Mouse (Mus musculus) megakaryocyte, adult 5-6 weeks (primary cell): Measurements from ENCODE around the gene Ush2a. TPM values are rescaled to one million over a fixed set of nuclear protein-coding genes. Genes with fewer than 3 reads are reported as not detected.

Experiments used
- ATAC-seq: 2 replicates; pipeline ENCODE4 v1.8.0; 2016; ENCODE audit warnings: mild to moderate bottlenecking, inconsistent platforms; ENCODE audit not compliant: poor library complexity, severe bottlenecking
- total RNA-seq, 2 experiments: library from RNA; stranded (forward) in 1 of 2; stranded (reverse) in 1 of 2; fragments of 153-499, 151-499 nt in 1 of 2; fragments of 221-1000, 200-1000 nt in 1 of 2; gene quantifications; 2 replicates each; pipeline versions ENCODE4 v1.2.3 to v1.2.4; 2015 to 2017

Ush2a gene
- total RNA-seq, 2 experiments from 2014 or later, result not detected

DNA sequence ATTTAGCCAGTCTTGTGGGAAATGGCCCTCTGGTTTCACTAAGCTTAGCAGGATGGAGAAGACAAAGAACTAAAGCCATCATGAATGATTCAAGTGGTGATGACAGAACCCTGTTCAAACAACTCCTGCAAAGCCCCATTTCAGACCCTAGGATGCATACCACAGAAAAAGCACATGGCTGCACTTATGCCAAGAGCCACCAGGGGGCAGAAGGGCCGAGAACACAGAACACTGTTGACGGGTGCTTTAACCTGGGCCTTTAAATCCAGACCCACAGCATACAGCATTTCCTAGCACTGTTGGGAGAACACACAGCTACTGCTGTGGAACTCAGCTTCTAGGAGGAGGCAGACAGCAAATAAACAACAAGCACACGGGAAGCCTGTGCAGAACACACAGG is 718.2 kb downstream of the Ush2a start:
- peak; percentile 90 for ATAC-seq

DNA sequence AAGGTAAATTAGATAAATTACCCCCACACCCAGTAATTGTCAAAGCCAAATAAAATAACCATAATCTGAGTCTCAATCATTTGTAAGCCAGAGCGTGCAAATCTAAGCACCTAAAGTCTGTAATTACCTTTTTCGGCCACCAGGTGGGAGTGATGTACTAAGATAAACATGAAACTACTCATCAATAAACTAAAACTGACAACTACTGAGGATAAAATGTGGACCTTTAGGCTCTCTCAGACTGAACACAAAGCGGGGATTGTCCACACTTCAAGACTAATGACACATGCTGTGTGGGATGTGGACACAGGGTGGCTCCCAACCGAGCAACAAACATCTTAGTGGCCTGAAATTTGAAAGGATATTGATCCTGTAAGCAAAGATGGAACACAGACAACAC is 731.4 kb downstream of the Ush2a start:
- peak; percentile 65 for ATAC-seq

DNA sequence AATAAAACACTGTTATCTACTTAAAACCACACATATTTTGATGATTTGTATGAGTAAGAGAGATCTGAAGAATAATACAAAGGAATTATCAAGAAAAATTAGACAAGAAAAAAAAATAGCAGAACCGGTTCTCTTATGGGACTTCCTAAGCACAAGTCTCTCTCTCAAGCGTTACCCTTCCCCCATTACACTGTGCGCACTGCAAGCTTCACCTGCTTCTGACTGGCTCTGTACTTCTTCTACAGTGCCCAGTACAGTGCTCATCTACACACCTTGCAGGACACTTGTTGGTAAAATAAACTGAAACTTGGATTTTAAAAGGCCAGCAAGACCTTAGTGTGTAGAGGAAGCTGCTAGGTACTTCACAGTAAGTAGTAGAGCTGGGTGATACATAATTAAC is 736.1 kb downstream of the Ush2a start:
- no peak for ATAC-seq

DNA sequence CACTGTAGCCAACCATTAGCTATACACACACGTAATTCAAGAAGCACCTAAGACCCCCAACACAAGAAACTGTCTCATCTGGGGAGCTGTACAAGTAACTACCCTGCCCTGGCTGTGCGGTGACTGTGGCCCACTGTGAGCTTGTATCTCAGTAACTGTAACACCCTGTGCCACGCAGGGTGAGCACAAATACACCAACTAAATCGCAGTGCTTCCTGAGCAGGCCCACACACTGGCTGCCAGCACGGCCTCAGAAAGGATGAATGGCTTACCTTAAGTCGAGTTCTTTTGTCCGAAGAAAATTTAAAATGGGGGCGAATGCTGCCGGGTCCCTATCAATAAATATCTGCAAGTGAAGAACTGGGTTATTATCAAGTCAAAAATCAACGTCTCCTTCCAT is 738.2 kb downstream of the Ush2a start:
- no peak for ATAC-seq

DNA sequence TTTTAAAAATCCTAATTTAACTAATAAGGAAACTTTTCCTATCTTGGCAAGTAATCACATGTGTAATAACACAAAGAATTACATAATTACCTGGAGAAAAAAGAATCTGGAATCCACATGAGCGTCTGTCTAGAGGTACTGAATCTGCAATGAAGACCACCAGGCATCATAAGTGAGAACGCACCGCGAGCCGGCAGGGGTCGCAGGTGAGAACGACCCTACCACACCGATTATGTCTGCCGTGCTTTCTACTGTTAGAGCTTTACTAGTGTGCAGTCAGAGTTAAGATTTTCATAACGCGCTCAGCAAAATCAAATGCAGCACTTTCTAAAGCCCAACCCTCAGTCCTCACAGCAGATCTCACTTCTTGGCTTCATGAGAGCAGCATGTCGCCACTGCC is 740.0 kb downstream of the Ush2a start:
- no peak for ATAC-seq

DNA sequence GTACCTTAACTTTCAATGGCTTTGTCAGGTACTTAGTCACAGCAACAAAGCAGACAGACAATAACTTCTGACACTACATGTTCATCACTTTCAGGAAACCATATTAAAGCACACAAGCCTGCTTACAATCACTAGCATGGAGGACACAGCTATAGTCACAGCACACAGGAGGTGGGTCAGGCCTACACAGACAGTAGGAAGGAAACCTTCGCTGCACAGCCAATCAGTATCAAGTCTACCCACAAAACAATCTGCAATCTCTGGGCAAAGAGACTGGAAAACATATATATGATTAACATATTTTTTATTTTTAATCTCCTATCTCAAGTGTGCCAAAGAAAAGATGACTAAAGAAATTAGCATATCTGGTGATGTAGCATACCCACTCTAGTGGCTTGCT is 743.0 kb downstream of the Ush2a start:
- ATAC-seq, result no peak

DNA sequence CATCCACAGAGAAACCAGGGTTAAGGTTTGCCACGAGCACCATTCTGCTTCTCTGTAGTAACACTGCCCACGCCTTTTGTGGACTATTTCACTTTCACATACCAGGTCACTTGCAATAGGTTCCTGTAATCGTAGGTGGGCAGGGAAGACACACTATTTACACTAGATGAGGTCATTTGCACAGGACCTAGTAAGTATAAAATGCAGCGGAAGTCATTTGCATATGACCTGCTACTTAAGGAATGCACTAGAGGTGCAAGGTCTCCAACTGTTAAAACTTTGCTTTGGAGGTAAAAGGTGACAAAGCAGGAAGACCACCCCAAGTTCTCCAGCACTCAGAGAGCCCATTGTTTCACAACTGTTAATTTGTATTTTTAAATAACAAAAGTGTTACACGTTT is 744.4 kb downstream of the Ush2a start:
- no peak for ATAC-seq

DNA sequence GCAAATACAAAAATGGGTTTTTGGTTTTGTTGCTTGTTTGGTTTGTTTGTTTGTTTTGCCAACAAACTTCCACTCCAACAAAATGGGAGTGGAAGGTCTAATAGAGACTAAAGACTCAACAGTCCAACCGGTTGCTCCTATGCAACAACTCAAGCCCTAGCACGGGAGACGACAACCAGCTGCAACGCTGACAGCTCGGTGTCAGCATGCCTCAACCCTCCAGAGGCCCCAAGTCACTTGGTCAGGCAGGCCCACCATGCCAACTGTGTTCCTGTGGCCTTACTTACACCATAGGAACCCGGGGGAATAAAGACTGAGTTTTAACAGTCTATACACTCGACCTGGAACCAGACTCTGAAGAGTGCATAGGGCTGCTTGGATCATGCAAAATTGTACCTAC is 745.0 kb downstream of the Ush2a start:
- ATAC-seq, result peak; percentile 4; the same call in 1 of the 2 replicates

DNA sequence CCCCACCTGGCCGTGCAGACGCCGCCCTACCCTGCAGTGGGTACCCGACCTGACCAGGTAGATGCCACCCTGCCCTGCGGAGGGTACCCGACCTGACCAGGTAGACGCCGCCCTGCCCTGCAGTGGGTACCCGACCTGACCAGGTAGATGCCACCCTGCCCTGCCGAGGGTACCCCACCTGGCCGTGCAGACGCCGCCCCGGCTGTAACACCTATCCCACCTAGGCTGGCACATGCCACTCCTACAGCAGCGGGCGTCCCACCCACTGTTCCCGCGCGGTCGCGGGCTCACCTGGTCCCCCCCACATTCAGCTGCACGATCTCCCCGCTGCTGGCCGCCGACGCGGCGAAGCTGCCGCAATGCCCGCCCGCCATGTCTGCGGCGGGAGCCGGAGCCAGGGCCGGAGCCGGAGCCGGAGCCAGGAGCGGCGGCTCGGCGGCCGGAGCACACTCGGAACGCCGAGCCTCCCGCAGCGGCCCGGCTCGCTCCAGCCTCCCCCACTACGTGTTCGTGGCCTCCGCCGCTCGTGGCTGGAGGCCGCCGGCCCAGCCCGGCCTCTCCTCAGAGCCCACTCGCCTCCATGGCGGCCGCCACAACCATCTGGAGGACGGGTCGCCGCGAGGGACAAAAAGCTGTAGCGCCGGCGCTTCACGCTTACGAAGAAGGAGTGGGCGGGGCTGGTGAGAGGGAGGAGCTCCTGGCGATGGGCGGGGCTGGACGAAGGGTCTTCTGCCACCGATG is 745.6 kb downstream of the Ush2a start, which contains the start of gene Kctd3:
TSS of gene Kctd3 (minus strand) at position 603 of the 741 bp plus-strand sequence.
- peak; percentile 97 for ATAC-seq

DNA sequence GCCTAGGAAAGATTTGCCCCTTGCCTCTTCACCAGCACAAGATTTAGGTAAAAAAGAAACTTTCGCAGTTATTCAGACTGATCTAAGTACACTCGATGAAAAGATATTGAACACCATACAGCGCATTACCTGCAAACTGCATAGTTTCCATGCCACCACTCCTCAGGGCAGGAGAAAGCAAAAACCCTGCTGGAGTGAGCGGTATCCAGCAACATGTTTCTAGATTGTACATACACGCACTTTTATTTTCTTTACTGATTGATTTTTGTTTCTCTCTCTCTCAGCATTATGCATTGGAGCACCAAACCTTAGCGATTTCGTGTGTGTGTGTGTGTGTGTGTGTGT is 746.1 kb downstream of the Ush2a start:
- no peak; the same call in 1 of the 2 replicates for ATAC-seq

DNA sequence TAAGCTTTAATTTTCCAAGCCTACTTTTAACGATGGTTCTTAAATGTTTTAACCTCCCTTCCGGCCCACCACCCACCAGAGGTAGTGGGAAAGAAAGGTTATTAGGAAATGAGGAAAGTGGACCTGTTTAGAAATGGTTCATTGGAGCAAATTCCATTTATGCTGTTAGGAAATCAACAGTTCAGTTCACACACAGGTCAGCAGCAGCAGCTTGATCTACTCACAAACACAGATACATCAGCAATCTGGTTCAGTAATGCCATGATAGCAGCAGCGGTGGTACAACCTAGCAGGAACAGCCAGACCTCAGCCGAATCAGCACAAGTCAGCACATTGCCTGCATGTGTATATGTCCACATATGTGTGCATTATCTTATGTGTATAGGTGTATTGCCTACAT is 748.8 kb downstream of the Ush2a start:
- no peak for ATAC-seq

DNA sequence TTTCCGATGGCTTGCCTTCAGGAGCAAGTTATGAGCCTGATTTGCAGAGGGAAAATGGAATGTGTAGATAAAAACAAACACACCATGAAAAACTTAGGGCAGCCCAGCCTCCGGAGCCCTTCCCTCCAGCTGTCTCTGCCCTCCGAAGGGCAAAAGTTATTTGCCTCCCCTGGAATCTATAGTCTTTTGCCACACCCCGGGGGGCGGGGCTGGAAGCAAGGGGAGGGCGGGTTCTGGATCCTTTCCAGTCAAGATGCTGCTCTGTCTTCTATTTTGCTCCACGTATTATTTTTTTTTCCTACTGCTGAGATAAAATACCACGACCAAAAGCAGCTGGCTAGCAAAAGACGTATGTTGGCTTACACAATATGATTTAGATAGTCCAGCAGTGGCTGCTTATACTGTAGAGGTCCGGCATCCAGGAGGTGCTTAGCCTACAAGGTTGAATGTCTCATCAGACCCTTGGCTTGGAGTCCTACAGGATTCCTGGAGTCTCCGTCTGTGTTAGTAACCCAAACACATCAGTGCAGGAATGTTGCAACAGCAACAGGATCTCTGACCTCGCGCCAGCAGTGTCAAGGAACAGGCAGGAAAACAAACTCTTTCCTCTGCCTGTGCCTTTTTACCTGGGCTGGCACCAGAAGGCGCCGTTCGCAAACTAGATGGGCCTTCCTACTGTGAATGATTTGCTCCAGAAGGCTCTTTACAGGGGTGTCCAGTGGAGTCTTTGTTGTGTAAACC is 751.2 kb downstream of the Ush2a start:
- no peak for ATAC-seq

DNA sequence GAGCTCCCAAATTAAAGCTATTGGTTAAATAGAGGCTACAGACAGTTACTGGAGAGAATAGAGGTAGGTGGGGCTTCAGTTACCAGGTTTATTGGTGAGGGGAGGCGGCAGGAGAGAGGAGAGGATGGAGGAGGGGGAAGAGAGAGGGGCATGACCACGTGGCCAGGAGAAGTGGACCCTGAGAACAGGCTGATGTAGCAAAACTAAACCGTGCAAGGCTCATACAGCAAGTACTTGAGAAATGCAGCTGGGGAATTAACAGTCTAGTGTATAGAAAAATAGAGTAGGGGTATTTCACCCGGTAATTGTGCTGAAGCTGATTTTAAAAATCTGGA is 751.7 kb downstream of the Ush2a start:
- no peak for ATAC-seq
